Mouse (Mus musculus): ENCODE measurements at regions not wholly inside any gene's neighbourhood (a gene's known extent, or its start where the extent isn't known, plus 50 kb on each side); places are given as distances from the start of the nearest gene placed in this dataset.
A peak's percentile ranks its signal among the peaks of the same experiment; 100 is the strongest.

DNA sequence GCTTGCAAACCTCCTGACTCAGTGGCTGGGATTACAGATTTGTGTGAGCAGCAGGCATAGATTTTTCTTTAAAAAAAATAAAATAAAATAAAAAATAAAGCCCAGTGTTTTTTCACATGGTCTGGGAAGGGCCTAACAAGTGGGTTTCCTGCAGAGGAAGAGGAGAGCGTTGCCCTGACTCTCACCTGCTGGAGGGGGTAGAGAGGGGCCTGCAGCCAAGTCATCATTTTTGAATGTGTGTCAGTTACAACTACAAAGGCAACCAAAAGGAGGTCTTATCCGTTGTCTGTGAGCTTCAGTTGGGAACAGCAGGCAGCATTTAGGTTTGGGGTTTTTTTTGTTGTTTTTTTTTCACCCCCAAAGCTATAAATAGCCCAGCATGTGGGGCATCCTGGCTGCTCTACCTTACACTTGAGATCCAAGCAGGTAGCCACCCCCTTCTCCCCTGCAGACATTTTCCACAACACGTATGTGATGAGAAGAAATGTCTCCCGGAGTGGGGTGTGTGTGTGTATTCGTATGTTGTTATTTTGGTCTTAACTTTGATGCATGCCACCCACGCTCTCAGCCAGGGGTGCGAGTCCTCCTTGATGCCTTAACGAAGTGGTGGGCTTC is 285.7 kb upstream of the 4930412O13Rik start:
- DNase-seq: no peak

DNA sequence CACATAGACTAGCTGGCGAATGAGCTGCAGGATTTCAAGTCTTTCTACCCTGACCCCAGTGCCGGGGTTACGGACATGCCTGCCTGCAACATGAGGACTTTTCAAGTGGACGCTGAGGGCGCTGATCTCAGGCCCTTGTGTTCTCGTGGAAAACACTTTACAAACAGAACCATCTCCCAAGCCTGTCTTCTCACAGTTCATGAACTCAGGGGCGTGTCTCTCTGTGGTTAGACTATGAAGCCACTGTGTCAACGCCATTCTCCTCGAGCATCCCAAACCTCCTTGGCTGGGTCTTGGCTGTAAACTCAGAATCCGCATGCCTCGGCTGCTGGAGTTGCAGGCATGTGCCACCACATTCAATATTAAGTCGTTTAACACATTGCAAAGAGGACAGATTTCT is 284.9 kb upstream of the 4930412O13Rik start:
- no peak for DNase-seq

DNA sequence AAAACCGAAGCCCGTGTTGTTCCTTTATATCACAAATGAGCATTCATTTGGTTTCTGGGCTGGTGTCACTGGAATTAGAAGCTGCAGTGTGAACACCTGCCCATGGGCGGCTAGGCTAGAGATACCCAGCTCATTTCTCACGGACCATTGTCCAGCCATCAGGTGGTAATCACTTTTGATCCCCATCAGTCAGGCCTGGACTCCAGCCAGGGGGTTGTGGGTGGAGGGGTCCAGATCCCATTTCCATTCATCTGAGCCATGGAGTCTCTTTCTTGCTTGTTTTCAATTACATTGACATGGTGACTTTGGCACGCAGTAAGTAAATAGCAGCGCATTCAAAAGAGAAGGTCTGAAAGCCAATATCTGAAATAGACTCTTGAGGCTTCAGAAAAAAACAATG is 276.1 kb upstream of the 4930412O13Rik start:
- DNase-seq: no peak

DNA sequence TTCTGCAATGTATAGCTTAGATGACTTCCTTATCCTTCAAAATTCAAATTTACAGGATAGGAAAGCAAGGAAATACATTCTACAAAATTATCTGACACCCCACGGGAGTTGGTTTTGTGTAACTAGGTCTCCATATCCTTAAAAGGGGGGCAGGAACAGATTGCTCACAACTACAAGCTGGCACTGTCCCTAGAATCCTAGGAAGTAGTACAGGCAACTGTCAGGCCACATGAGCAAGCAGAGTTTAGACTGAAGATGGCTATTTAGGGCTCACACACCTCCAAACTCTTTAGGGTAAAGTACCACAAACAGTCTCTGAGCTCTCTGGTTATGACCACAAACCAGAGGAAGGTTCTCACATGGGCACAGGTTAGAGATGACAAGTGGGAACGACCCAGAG is 273.5 kb upstream of the 4930412O13Rik start:
- no peak for DNase-seq

DNA sequence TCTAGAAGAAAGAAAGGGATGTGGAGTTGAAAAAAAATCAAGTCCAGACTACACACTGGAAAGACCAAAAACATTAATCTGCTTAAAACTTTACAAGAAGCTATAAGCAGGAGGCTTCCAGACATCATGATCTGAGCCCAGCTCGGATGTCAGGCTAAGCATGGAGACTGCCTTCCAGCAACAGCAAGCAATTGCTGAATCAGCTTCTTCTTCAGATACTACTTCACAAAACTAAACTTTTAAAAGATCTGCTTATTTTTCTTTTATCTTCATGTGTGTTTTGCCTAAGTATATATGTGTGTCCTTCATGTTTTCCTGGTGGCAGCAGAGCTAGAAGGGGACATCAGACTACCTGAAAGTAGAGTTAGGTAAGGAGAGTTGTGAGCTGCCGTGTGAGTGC is 266.6 kb upstream of the 4930412O13Rik start:
- DNase-seq: no peak

DNA sequence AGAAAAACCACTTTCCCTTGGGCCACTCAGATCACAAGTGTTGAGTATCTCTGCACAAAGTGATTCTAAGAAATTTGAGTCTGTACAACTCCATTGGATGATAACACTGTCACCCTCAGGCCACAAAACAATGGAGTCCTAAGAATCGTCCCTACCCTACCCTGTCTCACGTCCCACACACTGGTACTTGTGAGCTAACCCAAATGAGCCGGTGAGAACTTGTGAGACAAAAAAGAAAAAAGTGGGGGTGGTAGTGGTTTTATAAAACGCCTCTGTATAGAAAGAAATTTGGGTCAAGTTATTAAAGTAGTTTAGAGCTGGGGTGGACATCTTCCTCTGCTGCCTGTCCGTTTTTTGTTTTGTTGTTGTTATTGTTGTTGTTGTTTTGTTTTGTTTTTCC is 264.8 kb upstream of the 4930412O13Rik start:
- DNase-seq: no peak

DNA sequence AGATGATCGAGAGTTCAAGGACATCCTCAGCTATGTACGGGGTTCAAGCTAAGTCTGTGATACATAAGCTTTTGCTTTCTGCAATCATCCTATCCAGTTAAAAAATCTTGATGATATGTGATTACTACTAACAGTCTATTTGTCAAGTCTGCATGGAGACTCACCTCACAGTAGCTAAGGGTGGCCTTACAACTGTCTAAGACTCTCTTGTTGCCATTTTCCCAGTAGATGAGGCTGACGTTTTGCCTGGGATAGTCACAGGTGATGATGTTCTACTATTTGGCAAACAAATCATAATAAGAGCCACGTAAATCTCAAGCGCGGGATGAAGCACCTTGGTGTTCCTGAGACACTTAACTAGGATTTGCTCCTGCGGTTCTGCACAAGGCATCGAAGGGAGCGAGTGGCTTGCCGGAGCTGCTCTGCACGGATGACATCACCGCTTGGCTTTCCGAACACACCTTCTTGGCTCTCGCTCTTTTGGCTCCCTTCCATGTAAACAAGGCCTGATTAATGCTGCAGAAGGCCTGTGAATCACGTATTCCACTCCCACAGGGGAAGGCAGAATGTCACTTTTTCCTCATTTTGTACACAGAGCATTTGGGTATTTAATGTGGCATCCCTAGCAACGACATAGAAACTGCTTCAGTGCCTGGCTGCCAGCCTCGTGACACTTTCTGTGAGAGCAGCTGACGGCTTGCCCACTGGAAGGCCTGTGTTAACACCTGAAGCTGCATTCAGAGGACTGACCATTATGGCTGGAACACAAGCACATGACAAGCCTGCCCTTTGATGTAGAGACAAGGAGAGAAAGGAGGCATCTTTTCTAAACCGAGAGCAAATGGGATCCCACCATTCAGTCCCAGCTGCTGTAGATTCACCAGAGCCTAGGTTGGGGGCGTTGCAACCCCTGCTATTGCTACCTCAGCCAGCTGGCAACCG is 260.5 kb upstream of the 4930412O13Rik start:
- DNase-seq: no peak

DNA sequence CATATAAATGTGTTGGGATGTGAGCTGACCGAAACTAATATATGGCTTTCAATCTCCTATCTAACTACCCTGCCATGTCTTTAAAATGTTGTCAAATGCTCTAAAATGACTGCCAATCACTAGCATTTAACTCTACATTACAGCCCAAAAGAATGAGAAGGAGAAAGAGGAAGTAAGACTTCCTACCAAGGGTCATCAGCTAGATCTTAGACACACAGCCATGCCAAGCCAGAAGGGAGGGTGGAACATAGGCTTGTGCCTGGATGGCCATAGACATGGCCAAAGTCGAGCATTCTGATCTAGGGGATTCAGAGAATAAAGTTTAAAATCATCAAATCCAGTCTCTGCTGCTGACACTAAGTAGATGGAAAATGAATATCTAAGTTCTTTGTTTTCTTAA is 257.4 kb upstream of the 4930412O13Rik start:
- DNase-seq: no peak

DNA sequence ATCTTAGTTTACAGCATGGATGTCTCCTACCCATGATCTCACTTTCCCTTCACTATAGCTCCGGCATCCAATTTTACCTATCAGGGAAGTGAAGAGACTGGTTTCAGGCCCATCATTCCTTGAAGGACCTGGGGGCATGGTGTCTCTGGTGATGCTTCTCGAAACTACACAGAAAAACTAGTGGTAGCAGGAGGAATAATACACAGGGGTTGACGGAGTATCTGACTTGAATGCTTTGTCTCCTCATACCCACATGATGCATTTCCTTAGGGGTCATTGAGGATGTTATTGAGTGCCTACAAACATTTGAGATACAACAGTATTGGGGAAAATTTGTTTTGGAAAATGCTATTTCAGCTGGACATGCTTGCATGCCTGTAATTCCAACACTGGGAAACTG is 253.0 kb upstream of the 4930412O13Rik start:
- DNase-seq: no peak

DNA sequence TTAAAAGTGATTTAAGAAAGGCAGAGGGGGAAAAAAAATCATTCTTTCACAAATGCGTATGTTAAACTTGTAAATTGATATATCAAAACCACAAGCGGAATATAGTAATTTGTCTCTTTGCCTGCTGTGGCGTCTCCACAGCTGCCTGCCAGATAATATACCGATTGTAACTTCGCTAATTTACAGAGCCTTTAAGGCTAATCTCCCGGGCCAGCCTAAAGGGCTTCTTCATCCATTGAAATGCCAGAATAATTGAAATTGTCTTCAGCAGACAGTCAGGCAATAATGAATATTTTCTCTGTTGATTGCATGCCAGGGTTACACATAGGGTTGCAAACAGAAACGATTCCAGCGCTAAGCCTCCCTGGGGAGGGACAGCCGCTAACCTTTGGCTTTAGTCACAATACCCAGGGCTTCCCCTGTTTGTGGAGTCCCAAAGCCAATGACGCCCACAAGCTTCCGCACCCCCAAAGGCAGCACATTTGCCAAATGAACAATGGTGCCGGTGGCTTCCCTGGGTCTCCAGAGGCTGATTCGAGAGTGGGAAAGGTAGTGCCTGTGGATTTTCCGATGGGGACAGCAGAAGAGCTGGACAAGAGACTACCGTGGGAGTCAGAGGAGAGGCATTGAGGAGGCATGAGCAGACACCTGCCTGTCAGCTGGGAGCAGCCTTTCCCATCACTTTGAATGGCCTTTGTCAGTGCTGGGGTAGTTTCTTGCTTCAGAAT is 248.2 kb upstream of the 4930412O13Rik start:
- DNase-seq: peak; percentile 46

DNA sequence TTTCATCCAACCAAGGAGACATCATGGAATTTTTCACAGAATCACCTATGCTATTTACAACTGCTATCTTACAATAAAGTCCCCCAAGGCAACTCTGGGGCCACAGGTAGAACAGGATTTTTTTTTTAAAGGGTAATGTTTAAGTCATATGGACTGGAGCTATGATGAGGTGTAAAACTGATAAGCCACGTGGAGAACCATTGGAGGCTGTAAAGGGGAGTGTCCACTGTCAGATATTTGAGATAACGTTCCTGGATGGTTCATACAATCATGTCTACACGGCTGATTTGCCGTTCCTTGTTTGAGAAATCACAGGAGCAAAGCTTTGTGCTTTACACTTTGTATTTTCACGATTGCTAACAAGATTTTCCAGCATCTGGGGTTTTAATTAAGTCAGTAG is 241.8 kb upstream of the 4930412O13Rik start:
- no peak for DNase-seq

DNA sequence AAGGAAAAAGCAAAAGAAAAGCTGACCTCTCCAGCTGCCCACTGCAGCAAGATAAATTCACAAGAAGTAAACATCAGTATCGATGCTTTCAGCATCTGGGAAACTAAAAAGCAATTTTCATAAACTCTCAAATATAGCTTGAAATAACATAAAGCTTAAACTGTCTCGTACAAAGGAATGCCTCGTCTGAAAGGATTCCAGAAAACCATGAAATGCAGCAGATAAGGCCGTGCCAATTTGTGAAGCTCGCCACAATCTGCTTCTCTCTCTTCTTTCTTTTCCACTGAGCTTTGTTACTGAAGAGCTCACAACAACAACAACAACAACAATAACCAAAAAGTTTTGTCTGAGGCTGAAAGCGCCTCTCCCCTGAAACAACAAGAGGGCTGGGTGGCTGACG is 239.4 kb upstream of the 4930412O13Rik start:
- no peak for DNase-seq

DNA sequence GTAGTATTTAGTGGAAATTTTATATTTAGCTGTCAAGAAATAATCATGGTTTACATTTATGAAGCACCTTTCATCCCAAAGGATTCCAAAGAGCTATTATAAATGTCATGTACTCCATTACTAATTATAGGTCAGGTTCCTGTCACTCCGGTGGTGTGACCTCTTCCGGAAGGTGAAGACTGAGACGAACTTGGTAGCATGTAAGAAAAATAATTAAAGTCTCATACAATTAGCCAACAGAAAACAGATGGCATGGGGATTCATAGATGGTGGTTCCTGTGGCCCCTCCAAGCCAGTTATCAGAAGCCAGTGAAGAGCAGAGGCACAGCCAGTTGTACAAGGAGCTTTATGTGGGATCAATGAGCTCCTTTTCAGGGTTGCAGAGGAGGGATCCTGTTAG is 238.6 kb upstream of the 4930412O13Rik start:
- DNase-seq: no peak

DNA sequence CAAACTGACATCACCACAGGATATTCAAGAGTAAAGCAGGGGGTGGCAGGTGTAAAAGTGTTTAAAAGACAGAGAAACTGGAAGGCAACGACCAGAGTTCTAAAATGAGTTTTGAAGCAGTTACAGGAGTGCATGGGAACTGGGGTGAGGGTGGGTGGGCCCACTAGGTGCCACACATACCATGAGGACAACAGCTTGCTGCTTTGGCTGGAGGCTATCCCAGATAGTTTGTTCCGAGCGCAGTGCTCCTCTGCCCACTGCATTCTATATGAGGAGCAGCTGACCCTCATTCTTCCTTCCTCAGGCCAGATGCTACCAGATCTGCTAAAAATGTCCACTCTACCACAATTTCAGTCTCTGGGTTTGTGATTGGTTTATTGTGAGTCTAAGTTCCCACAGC is 234.6 kb upstream of the 4930412O13Rik start:
- no peak for DNase-seq

DNA sequence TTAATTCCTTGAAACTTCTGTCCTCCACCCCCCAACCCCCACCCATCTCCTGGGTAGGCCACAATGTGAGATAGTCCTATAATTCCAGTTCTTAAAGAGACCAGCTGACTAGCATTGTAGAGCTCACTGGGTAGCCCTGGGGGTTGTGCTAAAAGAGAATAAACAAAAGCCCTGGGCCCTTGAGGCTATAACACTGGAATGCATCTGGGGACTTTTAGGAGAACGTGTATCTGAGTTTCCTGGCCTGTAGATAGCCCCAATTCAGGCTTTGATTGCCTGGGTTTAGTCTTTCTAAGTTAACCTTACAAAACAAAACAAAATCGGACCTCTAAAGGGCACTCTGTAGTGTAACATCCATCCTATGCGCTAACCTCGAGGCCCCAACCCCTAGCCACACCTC is 234.1 kb upstream of the 4930412O13Rik start:
- no peak for DNase-seq

DNA sequence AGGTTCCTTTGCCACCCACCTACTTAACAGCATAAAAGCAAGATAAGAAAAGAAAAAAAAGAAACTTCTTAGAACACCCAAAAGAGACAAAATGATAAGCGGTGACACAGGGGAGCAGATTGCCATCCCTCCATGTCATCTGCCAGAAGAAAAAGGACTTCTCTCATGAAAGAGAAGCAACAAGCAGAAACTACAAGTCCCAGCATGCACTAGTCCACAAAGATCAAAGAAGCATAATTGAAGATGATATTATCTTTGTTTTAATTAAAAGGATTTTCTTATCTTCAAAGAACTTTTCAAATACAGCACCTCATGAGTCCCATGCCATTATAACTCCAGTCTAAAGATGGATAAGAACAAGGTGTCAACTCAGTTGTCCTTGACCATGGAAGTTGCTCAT is 231.0 kb upstream of the 4930412O13Rik start:
- no peak for DNase-seq

DNA sequence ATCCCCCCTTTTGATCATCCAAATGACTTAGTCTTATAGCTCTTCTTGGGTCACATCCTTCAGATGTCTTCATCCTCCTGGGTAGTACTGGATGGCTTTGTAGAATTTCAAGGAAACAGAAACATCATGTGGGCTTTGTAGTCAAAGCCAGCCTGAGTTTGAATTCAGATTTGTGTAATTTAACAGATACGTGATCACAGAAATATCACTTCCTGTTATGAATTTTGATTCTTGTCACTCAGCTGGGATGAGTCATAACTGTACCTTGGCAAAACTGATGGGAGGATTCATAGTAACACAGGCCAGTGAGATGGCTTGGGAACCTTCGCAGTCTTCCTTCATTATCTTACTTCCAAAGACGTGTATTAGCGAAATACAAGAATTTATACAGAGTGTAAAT is 222.2 kb upstream of the 4930412O13Rik start:
- no peak for DNase-seq

DNA sequence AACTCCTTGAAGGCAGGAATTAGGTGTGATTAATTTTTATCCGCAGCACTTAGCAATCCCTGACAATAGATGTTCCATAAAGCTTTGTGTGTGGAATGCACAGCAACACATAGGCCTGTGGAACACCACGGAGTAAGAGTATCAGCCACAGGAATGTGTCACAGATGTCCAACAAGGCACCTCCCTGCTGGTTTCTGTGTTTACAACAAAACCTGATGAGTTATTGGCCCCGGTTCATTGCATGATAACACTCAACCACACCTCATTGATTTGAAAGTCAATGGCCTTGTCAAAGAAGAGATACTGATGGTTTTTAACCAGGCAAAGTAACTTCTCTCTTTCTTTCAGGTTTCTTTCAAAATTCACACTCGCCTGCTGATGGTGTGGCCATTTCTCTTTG is 211.4 kb upstream of the 4930412O13Rik start:
- DNase-seq: no peak

DNA sequence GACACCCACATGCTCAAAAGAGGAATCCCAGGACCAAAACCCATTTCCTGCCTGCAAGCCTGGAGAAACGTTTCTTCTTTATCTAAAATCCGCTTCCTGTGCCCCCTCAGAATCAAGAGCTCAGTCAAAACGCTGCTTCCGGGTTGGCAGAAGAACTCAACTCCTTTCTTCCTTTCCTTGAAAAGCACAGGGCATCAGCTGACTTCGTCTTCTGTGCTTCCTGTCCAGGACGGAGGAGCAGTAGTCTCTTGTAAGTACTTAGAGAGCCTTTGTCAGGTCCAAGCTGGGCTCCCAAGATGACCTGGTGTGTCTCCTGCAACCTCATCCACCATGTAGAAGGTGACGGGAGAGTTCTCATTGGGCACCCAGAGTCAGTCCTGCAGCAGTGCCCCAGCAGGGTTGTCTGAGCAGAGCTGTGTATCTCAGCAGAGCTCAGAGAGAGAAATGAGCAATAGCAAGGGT is 199.3 kb upstream of the 4930412O13Rik start:
- peak; percentile 4 for DNase-seq

DNA sequence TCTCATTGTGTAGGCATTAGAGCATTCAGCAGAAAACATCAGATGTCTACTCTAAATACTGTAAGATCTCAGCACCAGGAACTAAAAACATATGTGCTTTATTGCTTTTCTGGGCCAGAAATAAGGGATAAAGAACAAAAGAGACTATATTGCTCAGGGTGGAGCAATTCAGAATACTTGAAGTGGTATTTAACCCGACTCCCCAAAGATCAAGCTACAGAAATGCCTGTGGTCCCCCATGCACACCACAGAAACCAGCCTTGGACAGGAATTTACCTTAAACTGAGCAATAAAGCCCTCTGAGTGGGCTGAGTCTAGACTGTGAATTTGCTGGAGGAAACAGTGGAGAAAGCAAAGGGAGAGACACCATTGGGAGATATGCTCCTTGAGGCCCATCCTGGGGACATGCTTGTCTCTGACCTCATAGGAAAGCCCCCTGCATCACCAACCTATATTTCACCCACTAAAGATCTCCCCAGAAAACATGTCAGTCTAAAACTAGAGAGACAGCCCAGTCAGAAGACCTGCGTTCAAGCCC is 197.3 kb upstream of the 4930412O13Rik start:
- no peak for DNase-seq

DNA sequence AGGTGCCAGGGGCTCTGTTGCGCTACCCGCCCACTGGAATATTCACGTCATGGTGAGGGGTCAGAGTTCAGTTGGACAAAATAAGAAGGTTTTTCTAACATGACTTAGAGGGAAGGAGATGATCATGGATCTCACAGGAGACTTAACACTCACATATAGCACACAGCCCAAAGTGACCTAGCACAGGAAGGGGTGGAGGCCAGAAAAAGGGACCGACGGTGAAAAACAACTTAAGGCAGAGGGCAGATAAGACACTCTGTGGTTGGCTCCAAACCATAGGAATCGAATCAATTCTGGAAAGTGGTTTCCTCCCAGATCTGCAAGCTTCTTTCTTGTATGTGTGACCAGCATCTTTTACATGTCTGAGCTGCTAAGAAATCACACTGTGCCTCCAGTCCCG is 192.9 kb upstream of the 4930412O13Rik start:
- no peak for DNase-seq

DNA sequence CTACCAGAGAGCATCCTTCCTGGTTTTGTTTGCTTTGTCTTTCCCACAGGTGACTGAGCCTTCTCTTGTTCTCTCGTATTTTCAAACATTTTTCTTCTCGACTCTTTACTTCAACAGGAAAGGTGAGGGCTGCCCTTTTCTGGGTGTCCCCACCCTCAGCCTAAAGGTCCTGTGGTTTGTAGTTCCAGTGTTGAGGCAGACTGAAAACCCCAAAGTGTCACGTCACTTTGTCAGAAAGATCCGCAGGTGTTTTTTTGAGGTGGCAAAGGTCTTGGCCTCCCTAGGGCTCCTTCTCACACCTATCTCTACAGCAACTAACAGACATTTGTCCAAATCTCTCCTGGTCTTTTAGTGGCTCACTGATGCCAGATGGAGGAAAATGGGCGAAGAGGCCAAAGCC is 191.5 kb upstream of the 4930412O13Rik start:
- DNase-seq: no peak

DNA sequence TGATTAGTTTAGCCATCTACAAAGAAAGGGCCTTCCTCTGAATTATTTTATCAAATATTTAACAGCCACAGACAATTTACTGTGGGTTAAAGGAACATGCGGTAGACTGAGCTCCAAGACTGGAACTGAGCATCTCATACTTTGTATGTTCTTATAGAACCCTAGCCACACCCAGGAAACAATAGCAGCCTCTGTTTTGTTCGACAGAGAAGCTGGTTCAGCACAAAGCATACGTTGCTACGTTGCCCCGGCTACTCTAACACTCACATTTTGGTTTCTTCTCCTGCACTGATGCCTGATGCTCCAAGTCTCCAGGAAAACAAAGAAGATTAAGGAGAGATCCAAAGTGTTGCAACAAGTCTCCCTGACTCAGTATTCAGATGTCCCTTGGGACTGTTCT is 189.5 kb upstream of the 4930412O13Rik start:
- DNase-seq: no peak
